Mouse (Mus musculus): Measurements from ENCODE around the gene Ywhag. TPM values are rescaled to one million over a fixed set of nuclear protein-coding genes. Genes with fewer than 3 reads are reported as not detected.

Gene Ywhag
- polyA plus RNA-seq, 1 experiment from 2014 or later: 720 TPM

- Histone ChIP-seq H3K9me3 (no peaks in the 10 kb centered on the region), H3K4me2 (replicated peaks) (no peak overlapping the region), H3K27ac (replicated peaks) (no peak overlapping the region), H3K36me3 (no peaks in the 10 kb centered on the region), H3K27me3 (peaks cover 12% of the 10 kb centered on the region), H3K4me1 (no peaks in the 10 kb centered on the region), H3K4me3 (no peak overlapping the region), H3K9ac (replicated peaks) (no peak overlapping the region)
- WGBS: 86% methylated on average over 6 of the region's 6 CpGs
- no peak for ATAC-seq (replicated peaks)
Measured at GRCm38 (mm10) chr5:135894958-135895357, 39.5 kb downstream of the Ywhag start.

GRCm38 (mm10) chr5:135892589-135893351 is 41.6 kb downstream of the Ywhag start:
- Histone ChIP-seq H3K9ac (replicated peaks) (no peak overlapping the region), H3K4me2 (replicated peaks) (no peak overlapping the region)
- WGBS: 56% methylated on average over 9 of the region's 9 CpGs

GRCm38 (mm10) chr5:135890920-135891319 is 43.5 kb downstream of the Ywhag start:
- Histone ChIP-seq H3K27me3 (peaks cover 22% of the 10 kb centered on the region), H3K9ac (replicated peaks) (no peak overlapping the region), H3K4me2 (replicated peaks) (no peak overlapping the region), H3K36me3 (no peaks in the 10 kb centered on the region), H3K4me3 (no peak overlapping the region), H3K4me1 (peaks cover 10% of the 10 kb centered on the region), H3K9me3 (no peaks in the 10 kb centered on the region), H3K27ac (replicated peaks) (no peak overlapping the region)
- ATAC-seq (replicated peaks): no peak
- WGBS: 69% methylated on average over 3 of the region's 3 CpGs

More at GRCm38 (mm10) chr5:135892589-135893351, 41.6 kb downstream of the Ywhag start:
- Histone ChIP-seq H3K9me3 (no peaks in the 10 kb centered on the region), H3K4me3 (no peak overlapping the region), H3K36me3 (no peaks in the 10 kb centered on the region), H3K4me1 (peaks cover 6% of the 10 kb centered on the region), H3K27me3 (peaks cover 17% of the 10 kb centered on the region), H3K27ac (replicated peaks) (no peak overlapping the region)
- no peak for ATAC-seq (replicated peaks)

GRCm38 (mm10) chr5:135890323-135890722 is 44.1 kb downstream of the Ywhag start:
- H3K9me3 ChIP-seq: no peaks in the 10 kb centered on the region
- no peaks in the 10 kb centered on the region for H3K36me3 ChIP-seq
- H3K27ac ChIP-seq (replicated peaks): no peak overlapping the region
- no peak for ATAC-seq (replicated peaks)
- 55% methylated on average over 4 of the region's 4 CpGs for WGBS
- no peak overlapping the region for H3K4me3 ChIP-seq
- H3K4me1 ChIP-seq: peaks cover 10% of the 10 kb centered on the region
- no peak overlapping the region for H3K9ac ChIP-seq (replicated peaks)
- no peak overlapping the region for H3K4me2 ChIP-seq (replicated peaks)
- H3K27me3 ChIP-seq: peaks cover 22% of the 10 kb centered on the region

- peaks cover 10% of the 10 kb centered on the region for H3K4me1 ChIP-seq
- WGBS: 4% methylated on average over 30 of the region's 30 CpGs
- H3K27ac ChIP-seq (replicated peaks): no peak overlapping the region
- H3K27me3 ChIP-seq: peaks cover 22% of the 10 kb centered on the region
- H3K9me3 ChIP-seq: no peaks in the 10 kb centered on the region
- ATAC-seq (replicated peaks): no peak
- no peak overlapping the region for H3K9ac ChIP-seq (replicated peaks)
- no peaks in the 10 kb centered on the region for H3K36me3 ChIP-seq
- no peak overlapping the region for H3K4me2 ChIP-seq (replicated peaks)
- peak overlapping the region; percentile 8; the same call in 1 of the 2 replicates for H3K4me3 ChIP-seq
Measured at GRCm38 (mm10) chr5:135888405-135889215, 45.8 kb downstream of the Ywhag start.

GRCm38 (mm10) chr5:135887675-135888102 is 46.7 kb downstream of the Ywhag start, which contains the start of gene Hspb1:
Gene Hspb1 (plus strand): TSS chr5:135887919.
- Histone ChIP-seq H3K4me1 (peaks cover 10% of the 10 kb centered on the region), H3K36me3 (no peaks in the 10 kb centered on the region), H3K9ac (replicated peaks) (no peak within 1 kb of the TSS), H3K27me3 (peaks cover 22% of the 10 kb centered on the region), H3K9me3 (no peaks in the 10 kb centered on the region), H3K27ac (replicated peaks) (no peak within 1 kb of the TSS), H3K4me3 (peak within 1 kb of the TSS; percentile 17), H3K4me2 (replicated peaks) (peak within 1 kb of the TSS; percentile 36)
- no peak for ATAC-seq (replicated peaks)
- WGBS: 2% methylated on average over 24 of the region's 24 CpGs

- WGBS: 71% methylated on average over 6 of the region's 6 CpGs
- H3K27ac ChIP-seq (replicated peaks): no peak overlapping the region
Measured at GRCm38 (mm10) chr5:135884641-135885040, 49.8 kb downstream of the Ywhag start.

GRCm38 (mm10) chr5:135879449-135880158 is 54.8 kb downstream of the Ywhag start:
- H3K4me3 ChIP-seq: no peak overlapping the region
- H3K9me3 ChIP-seq: no peaks in the 10 kb centered on the region
- H3K4me1 ChIP-seq: peaks cover 18% of the 10 kb centered on the region
- 0 out of 2 replicates have a peak overlapping the region, but pooled peaks have one; percentile 9 for H3K9ac ChIP-seq (replicated peaks)
- 47% methylated on average over 13 of the region's 13 CpGs for whole genome bisulfite sequencing
- H3K36me3 ChIP-seq: no peaks in the 10 kb centered on the region
- H3K27ac ChIP-seq (replicated peaks): no peak overlapping the region
- no peaks in the 10 kb centered on the region for H3K27me3 ChIP-seq
- no peak overlapping the region for H3K4me2 ChIP-seq (replicated peaks)
- ATAC-seq (replicated peaks): 0 out of 2 replicates have a peak, but pooled peaks have one; percentile 30

More at GRCm38 (mm10) chr5:135884641-135885040, 49.8 kb downstream of the Ywhag start:
- H3K36me3 ChIP-seq: no peaks in the 10 kb centered on the region
- ATAC-seq (replicated peaks): no peak
- no peaks in the 10 kb centered on the region for H3K9me3 ChIP-seq
- no peak overlapping the region for H3K4me3 ChIP-seq
- peaks cover 15% of the 10 kb centered on the region for H3K4me1 ChIP-seq
- no peak overlapping the region for H3K4me2 ChIP-seq (replicated peaks)
- H3K9ac ChIP-seq (replicated peaks): no peak overlapping the region
- H3K27me3 ChIP-seq: peaks cover 11% of the 10 kb centered on the region

GRCm38 (mm10) chr5:135877831-135878231 is 56.6 kb downstream of the Ywhag start:
- peak overlapping the region; percentile 41 for H3K4me3 ChIP-seq
- no peaks in the 10 kb centered on the region for H3K27me3 ChIP-seq
- H3K27ac ChIP-seq (replicated peaks): 0 out of 2 replicates have a peak overlapping the region, but pooled peaks have one; percentile 23
- peak overlapping the region; percentile 73 for H3K4me2 ChIP-seq (replicated peaks)
- WGBS: under 1% methylated on average over 16 of the region's 16 CpGs
- H3K9me3 ChIP-seq: no peaks in the 10 kb centered on the region
- no peaks in the 10 kb centered on the region for H3K36me3 ChIP-seq
- peaks cover 18% of the 10 kb centered on the region for H3K4me1 ChIP-seq
- peak overlapping the region; percentile 44 for H3K9ac ChIP-seq (replicated peaks)
- peak; percentile 44 for ATAC-seq (replicated peaks)

GRCm38 (mm10) chr5:135877180-135877579 is 57.2 kb downstream of the Ywhag start:
- 20% methylated on average over 8 of the region's 8 CpGs for WGBS
- Histone ChIP-seq H3K9me3 (no peaks in the 10 kb centered on the region), H3K4me2 (replicated peaks) (peak overlapping the region; percentile 73), H3K27me3 (no peaks in the 10 kb centered on the region), H3K4me3 (peak overlapping the region; percentile 41; the same call in 1 of the 2 replicates), H3K36me3 (no peaks in the 10 kb centered on the region), H3K4me1 (peaks cover 18% of the 10 kb centered on the region), H3K9ac (replicated peaks) (peak overlapping the region; percentile 44; the same call in 1 of the 2 replicates), H3K27ac (replicated peaks) (no peak overlapping the region)
- ATAC-seq (replicated peaks): peak; percentile 35; the same call in 1 of the 2 replicates

- H3K4me3 ChIP-seq: no peak overlapping the region
- no peaks in the 10 kb centered on the region for H3K36me3 ChIP-seq
- no peak for ATAC-seq (replicated peaks)
- 58% methylated on average over 9 of the region's 9 CpGs for WGBS
- H3K4me2 ChIP-seq (replicated peaks): no peak overlapping the region
- peaks cover 22% of the 10 kb centered on the region for H3K27me3 ChIP-seq
- peaks cover 13% of the 10 kb centered on the region for H3K4me1 ChIP-seq
- H3K27ac ChIP-seq (replicated peaks): no peak overlapping the region
- H3K9ac ChIP-seq (replicated peaks): no peak overlapping the region
- H3K9me3 ChIP-seq: no peaks in the 10 kb centered on the region
Measured at GRCm38 (mm10) chr5:135873753-135874152, 60.7 kb downstream of the Ywhag start.

Measured in forebrain, embryonic 15.5 days (tissue).